Mouse (Mus musculus) liver, embryonic 14.5 days (tissue): ENCODE measurements at regions not wholly inside any gene's neighbourhood (a gene's known extent, or its start where the extent isn't known, plus 50 kb on each side); places are given as distances from the start of the nearest gene placed in this dataset.

Experiments used
- CTCF ChIP-seq: IDR thresholded peaks from 2 replicates; pipeline ENCODE4 v1.5.1; 2016; ENCODE audit warnings: antibody characterized with exemption, low read depth, control low read depth
- EP300 ChIP-seq: IDR thresholded peaks from 2 replicates; pipeline ENCODE4 v1.6.1; 2016; ENCODE audit warnings: antibody characterized with exemption, low read depth

GRCm38 (mm10) chr4:10459603-10460002 is 414.7 kb upstream of the 2610301B20Rik start:
- TF ChIP-seq CTCF: no peak
- no peak for TF ChIP-seq EP300
